Mouse (Mus musculus): ENCODE measurements around the gene Zcrb1. TPM values are rescaled to one million over a fixed set of nuclear protein-coding genes. Genes with fewer than 3 reads are reported as not detected.
A peak's percentile ranks its signal among the peaks of the same experiment; 100 is the strongest.

The Zcrb1 gene
- polyA plus RNA-seq (2012; rRNA removed) = 28.1 and 32.1 TPM in 2 replicates

DNA sequence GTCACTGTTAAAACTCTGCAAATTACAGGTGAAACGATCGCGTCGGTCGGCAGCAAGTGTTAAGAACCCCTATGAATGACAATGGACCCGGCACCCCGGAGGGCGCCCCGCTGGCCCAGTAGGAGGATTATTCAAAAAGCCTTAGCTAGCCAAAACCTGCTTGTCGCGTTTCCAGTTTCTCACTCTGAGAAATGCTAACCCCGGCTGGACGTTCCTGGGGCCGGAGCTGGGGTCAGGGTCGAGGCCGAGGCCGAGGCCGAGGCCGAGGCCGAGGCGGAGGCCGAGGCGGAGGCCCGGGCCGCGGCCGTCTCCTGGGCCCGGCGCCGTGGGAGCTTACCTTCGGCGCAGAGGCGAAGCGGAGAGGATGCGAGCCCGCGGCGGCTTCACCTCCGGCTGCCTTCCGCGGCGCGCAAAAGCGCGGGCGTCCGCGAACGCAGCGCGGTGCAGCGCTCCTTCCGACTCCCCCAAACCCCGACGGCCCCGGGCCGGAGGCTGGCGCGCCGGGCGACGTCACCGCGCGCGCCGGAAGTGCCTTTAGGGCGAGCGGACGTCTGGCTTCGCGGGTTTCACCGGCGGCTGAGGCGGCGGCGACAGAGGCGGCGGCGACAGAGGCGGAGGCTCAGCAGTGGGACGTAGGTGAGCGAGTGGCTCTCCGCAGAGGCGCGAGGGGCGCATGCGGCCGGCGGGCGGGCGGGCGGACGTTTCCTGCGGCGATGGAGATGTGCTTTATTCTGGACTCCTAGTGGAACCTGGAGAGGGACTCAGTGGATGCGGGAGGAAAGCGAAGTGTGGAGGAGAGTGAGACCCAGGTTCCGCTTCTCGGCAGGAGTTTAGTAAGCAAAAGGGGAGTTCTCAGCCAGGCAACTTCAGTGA, at the start of gene Zcrb1, which contains the start of gene Pphln1:
Gene Zcrb1, minus strand, starts transcription at position 509 of the 873 bp plus-strand sequence.
Gene Pphln1, plus strand, starts transcription at position 525 of the 873 bp plus-strand sequence.
- no peaks in the 10 kb centered on the region; the same call in 1 of the 2 replicates for H3K36me3 ChIP-seq (ENCODE audit: control insufficient read depth, insufficient read depth, low read length)
- TF ChIP-seq CTCF (conservative IDR thresholded peaks at IDR 0.05; ENCODE audit: insufficient read depth, insufficient read length, low read depth, low read length) = no peak
- TF ChIP-seq POLR2A (IDR thresholded peaks at IDR 0.05; ENCODE audit: low read depth, low read length) = peak; percentile 19
- H3K27me3 ChIP-seq (replicated peaks; ENCODE audit: control insufficient read depth, insufficient read depth, low read length) = no peaks in the 10 kb centered on the region
- H3K4me1 ChIP-seq (ENCODE audit: control insufficient read depth, insufficient read depth, low read length) = peaks cover 3% of the 10 kb centered on the region; the same call in 1 of the 2 replicates
- WGBS = under 1% methylated on average over 100 of the region's 100 CpGs
- peak within 1 kb of the TSS; percentile 95 for H3K4me3 ChIP-seq (ENCODE audit: insufficient read depth, low read depth, low read length)
- peak within 1 kb of the TSS; percentile 70 for H3K27ac ChIP-seq (ENCODE audit: insufficient read depth, low read depth, low read length)
- DNase-seq = peak; percentile 87

DNA sequence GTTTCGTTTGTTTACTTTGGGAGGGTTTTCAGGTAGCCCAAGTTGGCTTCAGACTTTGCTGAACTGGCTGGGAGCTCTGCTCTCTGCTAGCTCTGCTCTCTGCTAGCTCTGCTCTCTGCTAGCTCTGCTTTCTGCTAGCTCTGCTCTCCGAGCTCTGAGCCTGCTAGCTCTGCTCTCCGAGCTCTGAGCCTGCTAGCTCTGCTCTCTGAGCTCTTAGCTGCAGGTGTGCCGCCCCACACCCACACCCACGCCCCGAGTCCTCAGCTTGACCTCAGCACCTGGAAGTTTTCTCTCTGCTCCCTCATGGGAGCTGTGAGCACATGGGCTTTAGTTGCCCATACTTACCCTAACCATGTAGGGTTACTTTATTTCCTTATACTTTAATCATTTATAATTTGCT, 45.5 kb upstream of the Zcrb1 start:
- TF ChIP-seq CTCF (conservative IDR thresholded peaks at IDR 0.05; ENCODE audit: insufficient read depth, insufficient read length, low read depth, low read length) = no peak
- TF ChIP-seq POLR2A (IDR thresholded peaks at IDR 0.05; ENCODE audit: low read depth, low read length) = no peak
- no peaks in the 10 kb centered on the region for H3K27me3 ChIP-seq (replicated peaks; ENCODE audit: control insufficient read depth, insufficient read depth, low read length)
- no peak overlapping the region for H3K4me3 ChIP-seq (ENCODE audit: insufficient read depth, low read depth, low read length)
- H3K4me1 ChIP-seq (ENCODE audit: control insufficient read depth, insufficient read depth, low read length) = no peaks in the 10 kb centered on the region
- no peak overlapping the region for H3K27ac ChIP-seq (ENCODE audit: insufficient read depth, low read depth, low read length)
- 88% methylated on average over 6 of the region's 6 CpGs for WGBS
- DNase-seq = no peak
- H3K36me3 ChIP-seq (ENCODE audit: control insufficient read depth, insufficient read depth, low read length) = no peaks in the 10 kb centered on the region; the same call in 1 of the 2 replicates

DNA sequence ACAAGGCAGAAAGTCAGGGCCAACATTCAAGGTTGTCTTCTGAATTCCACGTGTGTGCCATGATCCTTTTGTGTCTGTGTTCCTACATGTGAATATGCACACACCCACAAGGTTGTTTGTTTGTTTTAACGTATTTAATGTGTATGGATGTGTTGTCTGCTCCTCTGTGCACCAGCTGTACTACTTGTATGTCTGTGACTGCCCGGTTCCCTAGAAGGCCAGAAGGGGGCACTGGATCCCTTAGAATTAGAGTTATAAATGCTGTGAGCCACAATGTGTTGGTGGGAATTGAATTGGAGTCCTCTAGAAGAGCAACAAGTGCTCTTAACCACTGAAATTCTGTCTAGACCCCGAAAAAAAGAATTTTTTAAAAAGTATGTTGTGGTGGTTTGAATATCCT, 44.1 kb upstream of the Zcrb1 start:
- whole genome bisulfite sequencing = 96% methylated on average over 4 of the region's 4 CpGs
- DNase-seq = peak; percentile 8
- H3K4me1 ChIP-seq (ENCODE audit: control insufficient read depth, insufficient read depth, low read length) = no peaks in the 10 kb centered on the region
- H3K36me3 ChIP-seq (ENCODE audit: control insufficient read depth, insufficient read depth, low read length) = no peaks in the 10 kb centered on the region; the same call in 1 of the 2 replicates
- no peaks in the 10 kb centered on the region for H3K27me3 ChIP-seq (replicated peaks; ENCODE audit: control insufficient read depth, insufficient read depth, low read length)
- no peak for TF ChIP-seq POLR2A (IDR thresholded peaks at IDR 0.05; ENCODE audit: low read depth, low read length)
- TF ChIP-seq CTCF (conservative IDR thresholded peaks at IDR 0.05; ENCODE audit: insufficient read depth, insufficient read length, low read depth, low read length) = peak; percentile 41
- no peak overlapping the region for H3K4me3 ChIP-seq (ENCODE audit: insufficient read depth, low read depth, low read length)
- H3K27ac ChIP-seq (ENCODE audit: insufficient read depth, low read depth, low read length) = no peak overlapping the region

DNA sequence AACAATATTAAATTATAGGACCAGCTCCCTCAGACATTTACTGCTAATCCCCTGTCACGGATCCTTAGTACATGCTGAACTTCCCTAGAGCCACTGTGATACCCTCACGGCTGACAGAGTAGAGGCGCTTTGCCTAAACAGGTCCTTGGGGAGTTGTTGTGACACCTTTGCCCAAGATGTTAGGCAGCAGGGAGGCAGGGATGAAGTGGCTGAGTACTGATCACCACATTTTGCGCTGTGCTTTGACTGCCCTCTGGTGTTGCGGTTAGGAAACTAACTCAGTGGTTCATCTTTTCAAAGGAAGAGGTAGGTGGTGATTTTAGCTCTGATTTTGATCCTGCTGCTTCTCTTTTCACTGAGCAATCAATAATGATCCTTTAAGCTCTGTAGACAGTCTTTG, 40.5 kb upstream of the Zcrb1 start:
- Histone ChIP-seq H3K27ac (ENCODE audit: insufficient read depth, low read depth, low read length) (no peak overlapping the region), H3K4me1 (ENCODE audit: control insufficient read depth, insufficient read depth, low read length) (no peaks in the 10 kb centered on the region), H3K27me3 (replicated peaks; ENCODE audit: control insufficient read depth, insufficient read depth, low read length) (no peaks in the 10 kb centered on the region), H3K4me3 (ENCODE audit: insufficient read depth, low read depth, low read length) (no peak overlapping the region), H3K36me3 (ENCODE audit: control insufficient read depth, insufficient read depth, low read length) (no peaks in the 10 kb centered on the region)
- 34% methylated on average over 5 of the region's 5 CpGs for WGBS
- peak; percentile 92 for TF ChIP-seq CTCF (conservative IDR thresholded peaks at IDR 0.05; ENCODE audit: insufficient read depth, insufficient read length, low read depth, low read length)
- no peak for TF ChIP-seq POLR2A (IDR thresholded peaks at IDR 0.05; ENCODE audit: low read depth, low read length)
- peak; percentile 58 for DNase-seq

DNA sequence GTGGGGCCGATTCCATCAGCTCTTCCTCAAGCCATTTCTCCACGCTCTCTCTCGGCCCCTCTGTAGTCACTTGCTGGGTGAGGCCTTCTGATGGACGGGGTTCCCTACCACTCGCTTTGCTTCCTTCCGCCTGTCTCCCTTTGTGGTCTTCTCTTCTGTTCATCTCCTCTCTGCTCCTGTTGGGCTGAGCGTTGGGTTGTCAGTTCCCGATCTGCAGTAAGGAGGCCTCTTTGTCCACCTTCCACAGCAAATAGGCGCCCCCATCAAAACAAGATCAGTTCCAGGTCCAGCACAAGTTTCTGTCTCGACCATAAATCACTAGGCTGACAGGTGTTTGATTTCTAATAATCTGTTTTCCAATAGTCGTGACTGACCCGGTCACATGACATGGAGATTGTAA, 37.9 kb upstream of the Zcrb1 start:
- WGBS = 93% methylated on average over 12 of the region's 12 CpGs

DNA sequence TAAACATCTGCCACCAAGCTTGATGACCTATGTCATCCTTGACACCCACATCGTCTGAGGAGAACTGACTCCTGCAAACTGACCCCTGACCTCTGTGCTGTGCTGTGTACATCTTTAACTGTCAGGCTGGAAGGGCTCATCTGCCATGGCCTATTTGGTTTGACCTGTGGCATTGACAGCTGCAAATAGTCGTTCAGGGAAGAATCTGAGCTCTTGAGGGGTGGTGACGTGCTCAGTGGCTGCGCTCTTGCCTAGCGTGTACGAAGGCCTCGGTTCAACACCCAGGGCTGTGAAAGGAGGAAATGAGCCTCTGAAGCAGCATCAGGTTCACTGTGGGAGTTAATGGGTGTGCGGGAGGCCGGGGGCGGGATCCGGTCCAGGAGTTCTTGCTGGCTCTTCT, 35.7 kb upstream of the Zcrb1 start:
- 50% methylated on average over 11 of the region's 11 CpGs for WGBS
- TF ChIP-seq POLR2A (IDR thresholded peaks at IDR 0.05; ENCODE audit: low read depth, low read length) (no peak), CTCF (conservative IDR thresholded peaks at IDR 0.05; ENCODE audit: insufficient read depth, insufficient read length, low read depth, low read length) (no peak)
- no peaks in the 10 kb centered on the region; the same call in 1 of the 2 replicates for H3K36me3 ChIP-seq (ENCODE audit: control insufficient read depth, insufficient read depth, low read length)

More for the DNA sequence above, 37.9 kb upstream of the Zcrb1 start:
- no peak for DNase-seq
- H3K4me3 ChIP-seq (ENCODE audit: insufficient read depth, low read depth, low read length) = no peak overlapping the region
- H3K4me1 ChIP-seq (ENCODE audit: control insufficient read depth, insufficient read depth, low read length) = no peaks in the 10 kb centered on the region
- H3K36me3 ChIP-seq (ENCODE audit: control insufficient read depth, insufficient read depth, low read length) = no peaks in the 10 kb centered on the region; the same call in 1 of the 2 replicates
- no peaks in the 10 kb centered on the region for H3K27me3 ChIP-seq (replicated peaks; ENCODE audit: control insufficient read depth, insufficient read depth, low read length)
- H3K27ac ChIP-seq (ENCODE audit: insufficient read depth, low read depth, low read length) = no peak overlapping the region
- TF ChIP-seq CTCF (conservative IDR thresholded peaks at IDR 0.05; ENCODE audit: insufficient read depth, insufficient read length, low read depth, low read length) (no peak), POLR2A (IDR thresholded peaks at IDR 0.05; ENCODE audit: low read depth, low read length) (no peak)

DNA sequence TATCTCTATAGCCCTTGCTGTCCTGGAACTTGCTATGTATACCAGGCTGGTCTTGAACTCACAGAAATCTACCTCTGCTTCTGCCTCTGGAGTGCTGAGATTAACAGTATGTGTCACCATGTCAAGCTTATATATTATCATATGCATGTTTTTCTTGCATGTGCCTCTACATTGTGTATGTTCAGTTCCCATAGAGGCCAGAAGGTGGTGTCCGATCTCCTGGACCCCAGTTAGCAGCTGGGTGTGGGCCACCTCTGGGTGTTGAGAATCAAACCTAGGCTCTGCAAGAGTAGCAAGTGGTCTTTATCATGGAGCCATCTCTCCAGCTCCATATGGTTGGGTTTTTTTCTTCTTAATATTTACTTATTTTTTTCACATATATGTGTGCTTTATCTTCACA, 24.4 kb upstream of the Zcrb1 start:
- no peak for DNase-seq
- TF ChIP-seq CTCF (conservative IDR thresholded peaks at IDR 0.05; ENCODE audit: insufficient read depth, insufficient read length, low read depth, low read length) (no peak), POLR2A (IDR thresholded peaks at IDR 0.05; ENCODE audit: low read depth, low read length) (no peak)
- WGBS = 95% methylated on average over 1 of the region's 1 CpGs
- no peaks in the 10 kb centered on the region for H3K27me3 ChIP-seq (replicated peaks; ENCODE audit: control insufficient read depth, insufficient read depth, low read length)
- no peaks in the 10 kb centered on the region for H3K4me1 ChIP-seq (ENCODE audit: control insufficient read depth, insufficient read depth, low read length)
- H3K4me3 ChIP-seq (ENCODE audit: insufficient read depth, low read depth, low read length) = no peak overlapping the region
- H3K36me3 ChIP-seq (ENCODE audit: control insufficient read depth, insufficient read depth, low read length) = no peaks in the 10 kb centered on the region
- no peak overlapping the region for H3K27ac ChIP-seq (ENCODE audit: insufficient read depth, low read depth, low read length)

More for the DNA sequence above, 35.7 kb upstream of the Zcrb1 start:
- Histone ChIP-seq H3K27me3 (replicated peaks; ENCODE audit: control insufficient read depth, insufficient read depth, low read length) (no peaks in the 10 kb centered on the region), H3K4me3 (ENCODE audit: insufficient read depth, low read depth, low read length) (no peak overlapping the region), H3K4me1 (ENCODE audit: control insufficient read depth, insufficient read depth, low read length) (no peaks in the 10 kb centered on the region), H3K27ac (ENCODE audit: insufficient read depth, low read depth, low read length) (no peak overlapping the region)
- DNase-seq = peak; percentile 5

All from kidney, adult 2 months (tissue).